Mouse (Mus musculus) megakaryocyte progenitor cell, adult 5-6 weeks (primary cell): ENCODE results near the gene Sestd1. TPM values are rescaled to one million over a fixed set of nuclear protein-coding genes. Genes with fewer than 3 reads are reported as not detected.
A peak's percentile ranks its signal among the peaks of the same experiment; 100 is the strongest.

Source experiments
- ATAC-seq: replicated peaks from 2 replicates; pipeline ENCODE4 v1.8.0; 2016; ENCODE audit warnings: mild to moderate bottlenecking, moderate TSS enrichment, inconsistent platforms; ENCODE audit not compliant: poor library complexity
- total RNA-seq, 2 experiments: library from RNA; stranded (forward) in 1 of 2; stranded (reverse) in 1 of 2; fragments of 157-497, 149-512 nt in 1 of 2; fragments of 200-1000 nt in 1 of 2; gene quantifications; 2 replicates each; pipeline versions ENCODE4 v1.2.3 to v1.2.4; 2015 to 2017

Gene Sestd1
- total RNA-seq, 2 experiments from 2014 or later = 7.3 to 8.4 TPM

- peak; percentile 85 for ATAC-seq
These were observed 104.0 kb downstream of the Sestd1 start for GRCm38 (mm10) chr2:77176413-77176812.

- ATAC-seq = no peak
These were observed 105.0 kb downstream of the Sestd1 start for GRCm38 (mm10) chr2:77175411-77175810.

GRCm38 (mm10) chr2:77174313-77174712 lies 106.1 kb downstream of the Sestd1 start:
- ATAC-seq = no peak

- ATAC-seq = no peak
These were observed 106.6 kb downstream of the Sestd1 start for GRCm38 (mm10) chr2:77173821-77174220.

GRCm38 (mm10) chr2:77173366-77173765 lies 107.0 kb downstream of the Sestd1 start:
- ATAC-seq = no peak

- no peak for ATAC-seq
These were observed 108.1 kb downstream of the Sestd1 start for GRCm38 (mm10) chr2:77172241-77172671.

GRCm38 (mm10) chr2:77171444-77172240 lies 108.8 kb downstream of the Sestd1 start:
- ATAC-seq = no peak

GRCm38 (mm10) chr2:77170633-77171105 lies 109.7 kb downstream of the Sestd1 start, which contains the start of gene Ccdc141:
Gene Ccdc141, minus strand, starts transcription at chr2:77170636.
- ATAC-seq = no peak; the same call in 1 of the 2 replicates

- peak; percentile 67 for ATAC-seq
These were observed 110.3 kb downstream of the Sestd1 start for GRCm38 (mm10) chr2:77169916-77170632.

GRCm38 (mm10) chr2:77169218-77169617 lies 111.2 kb downstream of the Sestd1 start:
- ATAC-seq = no peak

- ATAC-seq = no peak
These were observed 111.6 kb downstream of the Sestd1 start for GRCm38 (mm10) chr2:77168781-77169180.

- no peak for ATAC-seq
These were observed 112.2 kb downstream of the Sestd1 start for GRCm38 (mm10) chr2:77168081-77168685.

- ATAC-seq = no peak
These were observed 114.0 kb downstream of the Sestd1 start for GRCm38 (mm10) chr2:77166366-77166765.

- ATAC-seq = no peak
These were observed 115.7 kb downstream of the Sestd1 start for GRCm38 (mm10) chr2:77164662-77165061.

GRCm38 (mm10) chr2:77163381-77163780 lies 117.0 kb downstream of the Sestd1 start:
- no peak for ATAC-seq

- ATAC-seq = no peak
These were observed 118.3 kb downstream of the Sestd1 start for GRCm38 (mm10) chr2:77162135-77162534.

GRCm38 (mm10) chr2:77157546-77157945 lies 122.8 kb downstream of the Sestd1 start:
- ATAC-seq = no peak

- ATAC-seq = peak; percentile 98
These were observed 126.3 kb downstream of the Sestd1 start for GRCm38 (mm10) chr2:77154080-77154479.

- no peak for ATAC-seq
These were observed 129.1 kb downstream of the Sestd1 start for GRCm38 (mm10) chr2:77151255-77151654.

- ATAC-seq = no peak
These were observed 130.8 kb downstream of the Sestd1 start for GRCm38 (mm10) chr2:77149576-77149975.

GRCm38 (mm10) chr2:77148215-77148614 lies 132.2 kb downstream of the Sestd1 start:
- no peak for ATAC-seq
